Mouse (Mus musculus): ENCODE data around the gene Pak1. TPM values are rescaled to one million over a fixed set of nuclear protein-coding genes. Genes with fewer than 3 reads are reported as not detected.
"Not testable (repeated sequence)": the region's sequence is repeated elsewhere in the genome, so short reads cannot be mapped to it uniquely, and the experiment has no call there.

The Pak1 gene
- polyA plus RNA-seq, 1 experiment from 2014 or later = 141 TPM

DNA sequence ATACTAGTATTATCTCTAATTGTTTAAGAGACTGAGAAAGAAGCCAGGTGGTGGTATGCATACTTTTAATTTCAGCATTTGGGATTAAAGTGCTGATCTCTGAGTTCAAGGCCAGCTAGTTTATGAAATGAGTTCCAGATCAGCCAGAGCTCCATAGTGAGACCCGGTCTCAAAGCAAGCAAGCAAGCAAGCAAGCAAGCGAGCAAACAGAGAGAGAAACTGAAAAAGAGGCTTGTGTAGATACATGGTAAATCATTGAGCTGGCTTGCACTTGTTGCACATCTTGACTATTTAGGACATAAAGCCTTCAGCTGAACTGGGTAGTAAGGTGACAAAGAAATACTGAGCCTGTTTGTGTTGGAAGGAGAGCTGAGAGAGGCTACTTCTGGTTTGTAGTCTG is 44.6 kb downstream of the Pak1 start:
- Histone ChIP-seq H3K4me2 (no peak overlapping the region), H3K4me1 (replicated peaks) (no peaks in the 10 kb centered on the region), H3K4me3 (no peak overlapping the region), H3K36me3 (no peaks in the 10 kb centered on the region), H3K9me3 (no peaks in the 10 kb centered on the region), H3K27me3 (no peaks in the 10 kb centered on the region), H3K27ac (replicated peaks) (no peak overlapping the region), H3K9ac (no peak overlapping the region)
- ATAC-seq (ENCODE audit: low FRiP score, low read depth) = no peak
- WGBS = 78% methylated on average over 2 of the region's 2 CpGs

DNA sequence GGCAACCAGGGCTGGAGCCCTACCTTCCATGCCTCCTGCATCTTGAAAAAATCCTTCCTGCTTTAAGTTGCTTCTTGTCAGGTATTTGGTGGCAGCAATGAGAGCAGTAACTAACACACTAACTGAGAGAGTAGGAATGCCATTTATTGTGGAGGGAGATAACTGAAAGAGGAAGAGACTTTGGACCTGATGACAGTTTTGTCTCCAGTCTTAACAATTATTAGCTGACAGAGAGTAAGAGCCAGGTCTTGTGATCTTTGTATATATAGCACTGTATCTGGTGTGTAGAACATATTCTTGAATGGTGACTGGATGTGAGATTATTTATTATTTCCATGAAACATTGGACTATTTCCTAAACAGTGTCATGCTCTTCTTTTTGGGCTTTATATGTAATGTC is 50.2 kb downstream of the Pak1 start:
- H3K4me1 ChIP-seq (replicated peaks) = 0 out of 2 replicates have a peak, but pooled peaks cover 4% of the 10 kb centered on the region
- H3K9me3 ChIP-seq = no peaks in the 10 kb centered on the region
- H3K27me3 ChIP-seq = no peaks in the 10 kb centered on the region
- no peak overlapping the region for H3K4me3 ChIP-seq
- H3K4me2 ChIP-seq = no peak overlapping the region
- H3K9ac ChIP-seq = no peak overlapping the region
- no peak overlapping the region for H3K27ac ChIP-seq (replicated peaks)
- H3K36me3 ChIP-seq = no peaks in the 10 kb centered on the region
- ATAC-seq (ENCODE audit: low FRiP score, low read depth) = no peak

DNA sequence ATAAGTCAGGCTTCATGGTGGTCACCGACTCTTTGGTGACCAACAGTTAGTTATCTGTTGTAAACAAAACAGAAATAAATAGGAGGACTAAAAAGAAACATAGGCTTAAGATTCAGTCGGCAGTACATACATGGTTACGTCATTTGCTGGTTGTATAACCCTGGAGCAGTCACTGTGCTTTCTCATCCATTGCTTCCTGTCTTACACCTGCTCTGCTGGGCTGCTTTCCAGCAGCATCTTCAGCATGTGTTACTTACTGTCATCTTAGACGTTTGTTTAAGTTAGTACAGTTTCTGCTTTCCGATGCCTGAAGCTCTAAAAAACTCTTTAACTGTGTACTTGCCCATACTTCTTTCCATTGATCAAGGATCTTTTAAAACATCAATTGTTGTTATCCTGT is 53.0 kb downstream of the Pak1 start:
- 80% methylated on average over 5 of the region's 5 CpGs for WGBS
- no peak for ATAC-seq (ENCODE audit: low FRiP score, low read depth)
- Histone ChIP-seq H3K27ac (replicated peaks) (no peak overlapping the region), H3K27me3 (no peaks in the 10 kb centered on the region), H3K9me3 (no peaks in the 10 kb centered on the region), H3K36me3 (no peaks in the 10 kb centered on the region), H3K4me2 (no peak overlapping the region), H3K4me3 (no peak overlapping the region), H3K4me1 (replicated peaks) (peaks cover 22% of the 10 kb centered on the region), H3K9ac (no peak overlapping the region)

DNA sequence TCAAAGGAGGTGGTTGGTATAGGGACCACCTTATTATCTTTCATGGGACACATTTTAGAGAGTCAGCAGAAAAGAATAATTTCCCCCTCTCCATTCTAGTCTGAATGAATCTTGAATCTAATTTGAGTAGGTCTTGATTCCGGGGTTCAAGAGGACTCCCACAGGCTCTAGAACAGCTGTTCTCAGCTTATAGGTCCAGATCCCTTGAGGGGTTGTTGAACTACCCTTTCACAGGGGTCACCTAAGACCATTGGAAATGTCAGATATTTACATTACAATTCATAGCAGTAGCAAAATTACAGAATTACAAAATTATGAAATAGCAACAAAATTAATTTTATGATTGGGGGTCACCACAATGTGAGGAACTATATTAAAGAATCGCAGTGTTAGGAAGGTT is 54.0 kb downstream of the Pak1 start:
- H3K4me3 ChIP-seq = peak overlapping the region; percentile 57
- H3K36me3 ChIP-seq = no peaks in the 10 kb centered on the region
- WGBS = 45% methylated on average over 2 of the region's 2 CpGs
- peaks cover 22% of the 10 kb centered on the region for H3K4me1 ChIP-seq (replicated peaks)
- no peaks in the 10 kb centered on the region for H3K27me3 ChIP-seq
- H3K27ac ChIP-seq (replicated peaks) = peak overlapping the region; percentile 86
- H3K9me3 ChIP-seq = no peaks in the 10 kb centered on the region
- peak overlapping the region; percentile 65 for H3K4me2 ChIP-seq
- peak; percentile 4 for ATAC-seq (ENCODE audit: low FRiP score, low read depth)
- H3K9ac ChIP-seq = peak overlapping the region; percentile 73

DNA sequence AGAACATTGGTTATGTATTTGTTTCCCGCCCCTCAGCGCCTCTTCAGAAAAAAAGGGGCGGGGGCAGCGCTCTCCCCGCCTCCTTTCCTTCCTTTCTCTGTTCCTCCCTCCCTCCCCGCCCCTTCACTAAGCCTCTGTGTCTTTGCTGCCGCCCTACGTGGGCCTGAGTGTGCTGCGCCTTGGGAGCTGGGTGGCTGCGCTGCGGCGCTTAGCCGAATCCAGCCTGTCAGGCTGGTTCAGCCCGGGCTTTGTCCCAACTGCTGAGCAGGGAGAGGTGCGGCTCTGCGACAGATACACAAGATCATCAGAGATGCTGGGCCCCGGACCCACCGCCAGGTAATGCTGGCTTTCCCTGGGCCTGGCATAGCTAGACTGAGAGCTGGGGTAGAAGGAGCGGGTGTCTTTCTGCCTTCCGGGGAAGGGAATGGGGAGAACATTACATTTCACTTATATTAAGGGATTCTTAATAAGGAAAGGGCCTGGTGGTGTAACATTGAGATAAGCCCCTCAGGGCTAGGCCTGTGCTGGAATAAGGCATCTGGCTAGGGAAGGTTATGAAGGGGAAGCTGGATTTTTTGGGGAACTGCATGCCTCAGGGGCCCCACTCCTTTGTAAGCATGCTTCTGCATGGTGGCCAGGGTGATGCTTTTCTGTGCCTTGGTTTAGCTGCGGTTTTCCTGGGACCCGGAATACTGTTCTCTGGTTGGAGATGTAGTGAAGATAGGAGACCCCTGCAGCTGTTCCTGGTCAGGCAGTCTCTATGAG is 54.6 kb downstream of the Pak1 start:
- peaks cover 22% of the 10 kb centered on the region for H3K4me1 ChIP-seq (replicated peaks)
- peak overlapping the region; percentile 86 for H3K27ac ChIP-seq (replicated peaks)
- peak overlapping the region; percentile 57 for H3K4me3 ChIP-seq
- WGBS = 3% methylated on average over 20 of the region's 22 CpGs
- peak; percentile 95 for ATAC-seq (ENCODE audit: low FRiP score, low read depth)
- H3K9me3 ChIP-seq = no peaks in the 10 kb centered on the region
- H3K4me2 ChIP-seq = peak overlapping the region; percentile 65
- no peaks in the 10 kb centered on the region for H3K27me3 ChIP-seq
- H3K9ac ChIP-seq = peak overlapping the region; percentile 73
- no peaks in the 10 kb centered on the region for H3K36me3 ChIP-seq

DNA sequence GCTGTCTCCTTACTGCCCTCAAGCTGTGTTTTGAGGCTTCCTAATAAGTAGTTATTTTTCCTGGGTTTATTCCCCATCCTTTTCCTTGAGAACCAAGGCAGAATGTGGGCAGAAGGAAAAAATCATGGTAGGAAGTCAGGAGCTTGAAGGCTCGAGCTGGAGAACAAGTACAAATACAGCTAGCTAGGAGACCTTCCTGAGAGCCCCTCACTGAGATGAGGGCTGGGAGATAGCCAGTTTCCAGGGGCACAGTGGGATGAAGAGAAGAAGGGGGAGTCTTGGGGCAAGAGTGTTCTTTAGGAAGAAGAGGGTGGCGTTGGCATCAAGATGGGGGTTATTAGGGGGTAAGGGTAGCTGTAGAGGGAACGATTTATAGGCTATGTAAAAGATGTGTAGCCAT is 56.1 kb downstream of the Pak1 start:
- 70% methylated on average over 3 of the region's 3 CpGs for WGBS
- H3K4me3 ChIP-seq = peak overlapping the region; percentile 57
- H3K4me2 ChIP-seq = peak overlapping the region; percentile 65
- no peak for ATAC-seq (ENCODE audit: low FRiP score, low read depth)
- no peaks in the 10 kb centered on the region for H3K27me3 ChIP-seq
- H3K36me3 ChIP-seq = no peaks in the 10 kb centered on the region
- peak overlapping the region; percentile 86; the same call in 1 of the 2 replicates for H3K27ac ChIP-seq (replicated peaks)
- H3K9me3 ChIP-seq = no peaks in the 10 kb centered on the region
- H3K9ac ChIP-seq = 0 out of 2 replicates have a peak overlapping the region, but pooled peaks have one; percentile 73
- H3K4me1 ChIP-seq (replicated peaks) = peaks cover 22% of the 10 kb centered on the region

DNA sequence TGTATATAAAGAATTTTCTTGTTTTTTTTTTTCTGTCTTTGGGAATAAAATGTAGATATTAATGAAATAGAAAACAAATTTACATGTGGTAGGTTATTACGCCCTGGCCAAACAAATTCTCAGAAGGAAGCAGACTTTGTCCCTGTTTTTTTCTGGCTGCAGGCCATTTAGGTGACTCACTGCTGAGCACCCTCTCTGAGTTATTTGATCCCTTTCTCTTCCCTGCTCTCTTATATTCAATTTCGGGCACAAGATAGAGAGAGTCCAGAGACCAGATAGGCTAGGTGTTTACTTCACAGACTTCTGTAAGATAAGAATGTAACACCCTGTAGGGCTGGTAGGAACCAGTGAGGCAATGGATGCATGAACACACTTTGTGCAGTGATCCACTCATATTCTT is 57.2 kb downstream of the Pak1 start:
- no peaks in the 10 kb centered on the region for H3K36me3 ChIP-seq
- H3K4me3 ChIP-seq = no peak overlapping the region
- H3K9me3 ChIP-seq = no peaks in the 10 kb centered on the region
- H3K27me3 ChIP-seq = no peaks in the 10 kb centered on the region
- no peak for ATAC-seq (ENCODE audit: low FRiP score, low read depth)
- 84% methylated on average over 2 of the region's 2 CpGs for WGBS
- H3K9ac ChIP-seq = no peak overlapping the region
- peaks cover 22% of the 10 kb centered on the region for H3K4me1 ChIP-seq (replicated peaks)
- H3K27ac ChIP-seq (replicated peaks) = no peak overlapping the region
- H3K4me2 ChIP-seq = no peak overlapping the region; the same call in 1 of the 2 replicates

DNA sequence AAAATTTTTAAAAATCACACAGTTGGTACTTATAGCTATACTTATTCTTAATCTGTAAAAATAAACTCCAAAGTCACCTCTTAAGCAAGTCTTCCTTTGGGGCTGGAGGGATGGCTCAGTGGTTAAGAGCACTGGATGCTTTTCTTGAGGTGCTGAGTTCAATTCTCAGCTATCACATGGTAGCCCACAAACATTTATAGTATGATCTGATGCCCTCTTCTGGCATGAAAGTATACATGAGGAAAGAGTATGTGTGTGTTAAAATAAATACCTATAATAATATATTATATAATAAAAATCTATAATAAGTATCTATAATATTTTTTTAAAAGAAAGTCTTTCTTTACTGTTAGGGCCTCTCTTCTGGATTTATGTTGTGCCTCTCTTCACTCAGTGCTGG is 58.2 kb downstream of the Pak1 start:
- H3K9ac ChIP-seq = no peak overlapping the region
- no peak for ATAC-seq (ENCODE audit: low FRiP score, low read depth)
- H3K4me2 ChIP-seq = no peak overlapping the region
- H3K9me3 ChIP-seq = no peaks in the 10 kb centered on the region
- no peaks in the 10 kb centered on the region for H3K36me3 ChIP-seq
- H3K4me1 ChIP-seq (replicated peaks) = peaks cover 22% of the 10 kb centered on the region
- H3K27ac ChIP-seq (replicated peaks) = no peak overlapping the region
- H3K4me3 ChIP-seq = no peak overlapping the region
- H3K27me3 ChIP-seq = no peaks in the 10 kb centered on the region

DNA sequence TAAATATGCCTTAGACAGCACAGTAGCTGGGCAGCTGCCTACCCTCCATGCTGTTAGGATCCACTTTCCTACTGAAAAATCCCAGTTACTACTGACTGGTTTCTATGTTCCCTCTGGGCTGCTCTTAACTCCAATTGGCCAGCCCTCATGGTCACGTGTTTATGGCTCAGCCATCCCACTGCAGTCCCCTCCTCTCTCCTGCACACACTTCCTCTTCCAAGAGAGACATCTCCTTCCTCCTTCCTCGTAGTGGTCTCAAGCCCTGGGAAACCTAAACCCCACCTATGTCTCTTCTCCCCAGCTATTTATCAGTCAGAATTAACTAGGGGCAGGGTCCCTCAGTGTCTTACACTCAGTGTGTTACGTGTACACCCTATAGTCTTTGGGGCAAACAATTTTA is 61.2 kb downstream of the Pak1 start:
- not testable (repeated sequence) for H3K9me3 ChIP-seq; H3K4me2 ChIP-seq; ATAC-seq (ENCODE audit: low FRiP score, low read depth); H3K27me3 ChIP-seq; H3K27ac ChIP-seq (replicated peaks); H3K9ac ChIP-seq; H3K4me3 ChIP-seq; H3K36me3 ChIP-seq
- 72% methylated on average over 3 of the region's 3 CpGs for WGBS
- peaks cover 13% of the 10 kb centered on the region for H3K4me1 ChIP-seq (replicated peaks)

DNA sequence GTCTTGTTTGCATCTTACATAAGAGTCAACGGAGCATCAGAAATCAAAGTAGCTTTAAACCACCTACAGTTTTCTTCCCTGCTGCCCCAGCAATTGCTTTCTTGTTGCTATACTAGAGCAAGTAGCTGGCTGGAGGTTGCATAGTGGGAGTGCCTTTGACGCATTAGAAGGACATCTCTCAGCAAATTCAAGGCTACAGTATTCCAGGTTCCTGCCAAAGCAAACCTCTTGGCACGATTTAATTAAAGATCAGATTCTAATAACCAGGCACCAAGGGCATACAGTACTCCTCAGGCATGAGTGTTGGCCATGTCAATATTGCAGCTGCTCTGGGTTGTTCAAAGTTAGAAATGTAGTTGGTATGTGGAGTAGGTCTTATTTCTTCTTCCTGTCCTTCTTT is 62.0 kb downstream of the Pak1 start:
- ATAC-seq (ENCODE audit: low FRiP score, low read depth) = no peak
- Histone ChIP-seq H3K27ac (replicated peaks) (no peak overlapping the region), H3K4me3 (no peak overlapping the region), H3K27me3 (no peaks in the 10 kb centered on the region), H3K4me2 (no peak overlapping the region), H3K4me1 (replicated peaks) (peaks cover 5% of the 10 kb centered on the region; the same call in 1 of the 2 replicates), H3K9me3 (no peaks in the 10 kb centered on the region), H3K36me3 (peaks cover 3% of the 10 kb centered on the region), H3K9ac (no peak overlapping the region)
- 78% methylated on average over 3 of the region's 3 CpGs for WGBS

DNA sequence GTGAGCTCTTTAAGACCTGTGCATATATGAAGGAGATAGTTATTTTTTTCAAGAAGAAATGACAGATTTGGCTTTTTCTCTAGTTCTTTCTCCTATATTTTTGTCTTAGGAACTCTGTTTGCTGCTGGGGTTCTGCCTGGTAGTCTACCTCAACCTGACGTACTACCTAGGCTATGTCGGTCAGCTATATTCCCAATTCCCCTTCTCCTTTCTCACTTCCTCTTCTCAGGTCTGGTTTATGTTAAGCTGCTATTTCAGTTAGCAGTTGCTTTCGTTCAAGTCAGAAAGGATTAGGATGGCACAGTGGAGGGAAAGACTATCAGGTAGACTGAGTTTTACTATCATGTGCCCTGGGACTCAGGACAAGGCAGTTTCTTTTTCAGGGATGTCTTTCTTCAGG is 75.2 kb downstream of the Pak1 start:
- H3K27ac ChIP-seq (replicated peaks) = no peak overlapping the region
- 88% methylated on average over 3 of the region's 3 CpGs for WGBS
- ATAC-seq (ENCODE audit: low FRiP score, low read depth) = no peak
- no peak overlapping the region for H3K4me3 ChIP-seq
- no peaks in the 10 kb centered on the region for H3K4me1 ChIP-seq (replicated peaks)
- no peaks in the 10 kb centered on the region for H3K9me3 ChIP-seq
- no peaks in the 10 kb centered on the region for H3K27me3 ChIP-seq
- no peak overlapping the region for H3K9ac ChIP-seq
- H3K36me3 ChIP-seq = peaks cover 11% of the 10 kb centered on the region
- no peak overlapping the region for H3K4me2 ChIP-seq

DNA sequence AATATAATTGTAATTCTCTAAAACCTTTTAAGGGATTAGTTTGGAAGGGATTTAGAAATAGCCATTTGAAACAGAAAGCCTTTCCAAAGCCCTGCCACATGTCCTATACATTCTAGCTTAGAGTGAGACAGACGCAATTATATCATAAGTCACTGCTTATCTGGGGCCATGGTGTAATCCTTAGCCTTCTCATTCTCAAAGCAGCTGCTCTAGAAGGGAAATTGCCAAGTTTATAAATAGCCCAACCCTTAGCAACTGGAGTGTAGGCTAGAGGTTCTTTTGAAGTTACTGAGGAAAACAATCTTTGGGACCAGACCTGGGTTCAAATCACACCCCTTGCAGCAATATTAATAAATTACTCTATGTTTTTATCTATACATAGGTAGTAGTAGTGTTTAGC is 76.2 kb downstream of the Pak1 start:
- WGBS = 91% methylated on average over 1 of the region's 1 CpGs
- Histone ChIP-seq H3K4me1 (replicated peaks) (no peaks in the 10 kb centered on the region), H3K9ac (no peak overlapping the region), H3K4me2 (no peak overlapping the region), H3K4me3 (no peak overlapping the region), H3K27ac (replicated peaks) (no peak overlapping the region), H3K9me3 (no peaks in the 10 kb centered on the region), H3K27me3 (no peaks in the 10 kb centered on the region), H3K36me3 (peaks cover 11% of the 10 kb centered on the region)
- ATAC-seq (ENCODE audit: low FRiP score, low read depth) = no peak

DNA sequence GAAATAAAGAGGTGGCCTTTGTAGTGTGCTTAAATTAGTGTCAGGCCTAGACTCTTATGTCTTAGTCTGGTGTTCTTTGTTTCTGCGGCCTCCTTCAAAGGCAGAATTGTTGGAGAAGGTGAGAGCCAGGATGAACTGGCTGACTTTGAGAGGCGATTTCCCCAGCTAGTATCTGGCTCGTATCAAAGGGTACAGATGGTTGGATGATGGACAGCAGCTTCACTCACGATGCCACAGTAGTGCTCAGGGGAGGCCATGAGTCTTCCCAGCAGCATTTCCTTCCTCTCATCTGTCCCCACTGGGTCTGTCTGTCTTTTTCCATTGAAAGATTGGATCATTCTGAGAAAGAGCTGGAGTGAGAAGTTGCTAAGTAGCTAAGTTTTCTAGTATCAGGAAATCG is 79.5 kb downstream of the Pak1 start:
- WGBS = 74% methylated on average over 5 of the region's 5 CpGs
- Histone ChIP-seq H3K9ac (no peak overlapping the region), H3K4me2 (no peak overlapping the region), H3K9me3 (no peaks in the 10 kb centered on the region), H3K36me3 (peaks cover 11% of the 10 kb centered on the region), H3K27ac (replicated peaks) (no peak overlapping the region), H3K27me3 (no peaks in the 10 kb centered on the region), H3K4me1 (replicated peaks) (no peaks in the 10 kb centered on the region), H3K4me3 (no peak overlapping the region)
- ATAC-seq (ENCODE audit: low FRiP score, low read depth) = no peak

Measured in hindbrain, embryonic 15.5 days (tissue).